Mouse (Mus musculus) stomach, embryonic 15.5 days (tissue): ENCODE data around the gene Nccrp1. TPM values are rescaled to one million over a fixed set of nuclear protein-coding genes. Genes with fewer than 3 reads are reported as not detected.

Experiments used
- ATAC-seq: fragments of 200-750 bp; cut with Nextera tagmentation; 2 replicates; pipeline ENCODE4 v1.8.0; 2017; ENCODE audit warnings: low read depth, moderate number of reproducible peaks, moderate TSS enrichment; ENCODE audit not compliant: insufficient read depth, low FRiP score
- H3K27ac ChIP-seq: fragments of 300-500 bp; sonication (generic); 2 replicates; pipeline ENCODE4 v1.5.1; 2015; ENCODE audit warnings: mild to moderate bottlenecking, inconsistent platforms
- H3K27me3 ChIP-seq: fragments of 300-500 bp; sonication (generic); replicated peaks from 2 replicates; pipeline ENCODE4 v1.6.1; 2015; ENCODE audit warnings: inconsistent platforms
- H3K36me3 ChIP-seq: fragments of 300-500 bp; sonication (generic); 2 replicates; pipeline ENCODE4 v1.6.1; 2015; ENCODE audit warnings: inconsistent platforms
- H3K4me1 ChIP-seq: fragments of 300-500 bp; sonication (generic); 2 replicates; pipeline ENCODE4 v1.6.1; 2015; ENCODE audit warnings: inconsistent platforms
- H3K4me2 ChIP-seq: fragments of 300-500 bp; sonication (generic); 2 replicates; pipeline ENCODE4 v1.6.1; 2015; ENCODE audit warnings: mild to moderate bottlenecking, inconsistent platforms
- H3K4me3 ChIP-seq: fragments of 300-500 bp; sonication (generic); replicated peaks from 2 replicates; pipeline ENCODE4 v1.5.1; 2015; ENCODE audit warnings: inconsistent platforms
- H3K9ac ChIP-seq: fragments of 300-500 bp; sonication (generic); 2 replicates; pipeline ENCODE4 v1.6.1; 2015; ENCODE audit warnings: inconsistent platforms
- H3K9me3 ChIP-seq: fragments of 300-500 bp; sonication (generic); 2 replicates; pipeline ENCODE4 v1.6.1; 2016; ENCODE audit warnings: inconsistent platforms
- WGBS: fragments of 180-500 bp; shearing (Covaris S2); methylation state at CpG from one replicate; pipeline ENCODE4 v1.1.7; 2015; 5-methylcytosine and 5-hydroxymethylcytosine counted together
- polyA plus RNA-seq: library from polyadenylated mRNA; unstranded; fragments of >200 nt; fragmentation: Nextera tagmentation; extraction: Ambion mirVana; gene quantifications from 2 replicates; pipeline ENCODE4 v1.2.1, GENCODE M21; 2015

Nccrp1 gene
- 2.4 and 6.1 TPM in 2 replicates for polyA plus RNA-seq

- no peak for ATAC-seq
- Histone ChIP-seq H3K36me3 (no peaks in the 10 kb centered on the region), H3K4me3 (peak within 1 kb of the TSS; percentile 24), H3K9ac (peak within 1 kb of the TSS; percentile 8; the same call in 1 of the 2 replicates), H3K4me2 (peak within 1 kb of the TSS; percentile 44), H3K9me3 (no peaks in the 10 kb centered on the region), H3K27me3 (peaks cover 27% of the 10 kb centered on the region), H3K27ac (no peak within 1 kb of the TSS), H3K4me1 (peaks cover 17% of the 10 kb centered on the region)
- 6% methylated on average over 5 of the region's 5 CpGs for WGBS
Measured at GRCm38 (mm10) chr7:28547154-28547553, at the start of gene Nccrp1. Gene Nccrp1, minus strand, starts transcription at chr7:28547254.

- 75% methylated on average over 8 of the region's 8 CpGs for WGBS
- peak overlapping the region; percentile 90 for H3K27ac ChIP-seq
- no peaks in the 10 kb centered on the region for H3K36me3 ChIP-seq
- H3K9me3 ChIP-seq, result no peaks in the 10 kb centered on the region
- no peak for ATAC-seq
- no peaks in the 10 kb centered on the region for H3K27me3 ChIP-seq
- H3K4me2 ChIP-seq, result peak overlapping the region; percentile 71
- H3K4me1 ChIP-seq, result peaks cover 59% of the 10 kb centered on the region
- H3K9ac ChIP-seq, result no peak overlapping the region
- peak overlapping the region; percentile 68 for H3K4me3 ChIP-seq
Measured at GRCm38 (mm10) chr7:28595751-28596435, 48.8 kb upstream of the Nccrp1 start.

GRCm38 (mm10) chr7:28593206-28594111 is 46.4 kb upstream of the Nccrp1 start:
- H3K27me3 ChIP-seq, result no peaks in the 10 kb centered on the region
- H3K4me1 ChIP-seq, result peaks cover 61% of the 10 kb centered on the region
- H3K4me3 ChIP-seq, result no peak overlapping the region
- no peak overlapping the region for H3K9ac ChIP-seq
- WGBS, result 39% methylated on average over 14 of the region's 14 CpGs
- H3K27ac ChIP-seq, result 0 out of 2 replicates have a peak overlapping the region, but pooled peaks have one; percentile 17
- no peak for ATAC-seq
- H3K4me2 ChIP-seq, result no peak overlapping the region
- no peaks in the 10 kb centered on the region for H3K9me3 ChIP-seq
- no peaks in the 10 kb centered on the region for H3K36me3 ChIP-seq

DNA sequence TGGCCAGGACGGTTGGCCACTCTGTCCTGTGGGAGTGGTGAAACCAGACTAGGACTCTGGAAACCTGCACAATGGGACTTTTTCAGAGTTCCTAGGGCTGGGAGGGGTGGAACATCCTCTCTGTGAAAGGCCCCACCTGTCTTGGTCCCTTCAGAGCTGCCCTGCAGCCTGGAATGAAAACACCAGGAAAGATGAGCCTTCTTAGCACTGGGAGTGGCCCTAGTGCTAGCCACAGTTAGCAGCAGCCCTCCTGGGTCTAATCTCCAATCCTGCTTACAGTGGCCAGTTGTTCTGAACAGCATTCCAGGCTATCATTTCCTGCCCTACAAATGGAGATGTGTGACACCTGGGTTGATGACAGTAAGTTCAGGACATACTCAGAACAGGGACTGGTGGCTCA is 44.8 kb upstream of the Nccrp1 start:
- Histone ChIP-seq H3K4me3 (no peak overlapping the region), H3K27ac (no peak overlapping the region), H3K9me3 (no peaks in the 10 kb centered on the region), H3K4me1 (peaks cover 76% of the 10 kb centered on the region), H3K36me3 (no peaks in the 10 kb centered on the region), H3K27me3 (no peaks in the 10 kb centered on the region), H3K9ac (no peak overlapping the region), H3K4me2 (no peak overlapping the region)
- WGBS, result 71% methylated on average over 1 of the region's 1 CpGs
- ATAC-seq, result no peak

- Histone ChIP-seq H3K9ac (no peak overlapping the region), H3K4me2 (no peak overlapping the region), H3K4me3 (no peak overlapping the region), H3K27me3 (no peaks in the 10 kb centered on the region), H3K27ac (0 out of 2 replicates have a peak overlapping the region, but pooled peaks have one; percentile 16), H3K4me1 (peaks cover 67% of the 10 kb centered on the region), H3K36me3 (no peaks in the 10 kb centered on the region), H3K9me3 (no peaks in the 10 kb centered on the region)
- no peak for ATAC-seq
Measured at GRCm38 (mm10) chr7:28587644-28588043, 40.6 kb upstream of the Nccrp1 start.

GRCm38 (mm10) chr7:28586663-28587411 is 39.8 kb upstream of the Nccrp1 start:
- no peaks in the 10 kb centered on the region for H3K36me3 ChIP-seq
- no peak overlapping the region for H3K9ac ChIP-seq
- 64% methylated on average over 6 of the region's 6 CpGs for WGBS
- ATAC-seq, result no peak
- no peaks in the 10 kb centered on the region for H3K9me3 ChIP-seq
- H3K27ac ChIP-seq, result no peak overlapping the region
- no peaks in the 10 kb centered on the region for H3K27me3 ChIP-seq
- H3K4me3 ChIP-seq, result no peak overlapping the region
- peaks cover 63% of the 10 kb centered on the region for H3K4me1 ChIP-seq
- no peak overlapping the region for H3K4me2 ChIP-seq

DNA sequence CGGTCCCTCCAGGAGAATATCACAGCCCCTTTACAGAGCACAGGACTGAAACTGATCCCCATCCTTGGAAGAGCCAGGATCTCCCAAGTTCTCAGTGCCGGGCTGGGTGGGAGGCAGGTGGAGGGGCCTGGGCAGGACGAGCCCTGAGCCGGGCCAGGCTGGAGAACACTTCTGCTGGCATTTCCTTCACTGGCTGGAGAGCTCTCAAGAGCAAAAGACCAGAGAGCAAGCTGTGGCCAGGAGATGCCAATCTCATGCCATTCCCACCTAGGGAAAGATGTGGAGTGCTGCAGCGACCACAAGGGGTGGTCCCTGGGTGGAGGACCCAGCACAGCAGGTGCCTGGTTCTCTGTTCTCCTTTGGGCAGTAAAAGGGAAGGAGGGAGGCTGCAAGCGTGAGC is 37.9 kb upstream of the Nccrp1 start:
- no peak overlapping the region for H3K4me3 ChIP-seq
- peaks cover 61% of the 10 kb centered on the region for H3K4me1 ChIP-seq
- no peaks in the 10 kb centered on the region for H3K27me3 ChIP-seq
- ATAC-seq, result no peak
- no peak overlapping the region for H3K9ac ChIP-seq
- H3K36me3 ChIP-seq, result no peaks in the 10 kb centered on the region
- no peak overlapping the region for H3K4me2 ChIP-seq
- H3K27ac ChIP-seq, result peak overlapping the region; percentile 80; the same call in 1 of the 2 replicates
- no peaks in the 10 kb centered on the region for H3K9me3 ChIP-seq
- 71% methylated on average over 6 of the region's 6 CpGs for WGBS

DNA sequence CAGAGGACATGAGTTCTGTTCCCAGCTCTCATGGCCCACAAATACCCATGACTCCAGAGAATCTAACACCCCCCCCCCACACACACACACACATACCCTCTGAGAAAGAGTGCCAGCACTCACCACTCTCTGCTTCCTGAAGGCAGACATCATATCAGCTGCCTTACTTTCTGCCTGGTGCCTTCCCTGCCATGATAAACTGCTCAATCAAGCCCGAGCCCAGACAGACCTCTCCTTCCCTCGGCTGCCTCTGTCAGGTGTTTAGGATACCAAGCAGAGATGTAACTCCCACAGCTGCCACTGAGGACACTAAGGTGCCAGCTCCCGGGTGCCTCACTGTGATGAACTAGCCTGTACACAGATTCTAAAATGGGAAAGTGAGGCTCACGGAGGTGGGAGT is 37.4 kb upstream of the Nccrp1 start:
- no peak for ATAC-seq
- WGBS, result 52% methylated on average over 4 of the region's 4 CpGs
- Histone ChIP-seq H3K27me3 (no peaks in the 10 kb centered on the region), H3K36me3 (no peaks in the 10 kb centered on the region), H3K9me3 (no peaks in the 10 kb centered on the region), H3K27ac (peak overlapping the region; percentile 80), H3K9ac (no peak overlapping the region), H3K4me2 (0 out of 2 replicates have a peak overlapping the region, but pooled peaks have one; percentile 29), H3K4me1 (peaks cover 64% of the 10 kb centered on the region), H3K4me3 (no peak overlapping the region)

GRCm38 (mm10) chr7:28583570-28584344 is 36.7 kb upstream of the Nccrp1 start:
- Histone ChIP-seq H3K9me3 (no peaks in the 10 kb centered on the region), H3K27me3 (no peaks in the 10 kb centered on the region), H3K4me3 (no peak overlapping the region), H3K4me1 (peaks cover 71% of the 10 kb centered on the region), H3K9ac (no peak overlapping the region), H3K36me3 (no peaks in the 10 kb centered on the region), H3K27ac (peak overlapping the region; percentile 80), H3K4me2 (peak overlapping the region; percentile 29)
- WGBS, result 65% methylated on average over 8 of the region's 8 CpGs
- ATAC-seq, result 0 out of 2 replicates have a peak, but pooled peaks have one; percentile 51

GRCm38 (mm10) chr7:28582841-28583240 is 35.8 kb upstream of the Nccrp1 start:
- H3K9ac ChIP-seq, result no peak overlapping the region
- H3K9me3 ChIP-seq, result no peaks in the 10 kb centered on the region
- no peak for ATAC-seq
- H3K27me3 ChIP-seq, result no peaks in the 10 kb centered on the region
- peaks cover 72% of the 10 kb centered on the region for H3K4me1 ChIP-seq
- H3K27ac ChIP-seq, result peak overlapping the region; percentile 80
- peak overlapping the region; percentile 5; the same call in 1 of the 2 replicates for H3K4me2 ChIP-seq
- WGBS, result 60% methylated on average over 11 of the region's 11 CpGs
- no peak overlapping the region for H3K4me3 ChIP-seq
- no peaks in the 10 kb centered on the region for H3K36me3 ChIP-seq

GRCm38 (mm10) chr7:28581721-28582120 is 34.7 kb upstream of the Nccrp1 start:
- no peaks in the 10 kb centered on the region for H3K36me3 ChIP-seq
- peaks cover 71% of the 10 kb centered on the region for H3K4me1 ChIP-seq
- H3K9ac ChIP-seq, result no peak overlapping the region
- no peak overlapping the region for H3K4me3 ChIP-seq
- 69% methylated on average over 4 of the region's 4 CpGs for WGBS
- H3K27ac ChIP-seq, result peak overlapping the region; percentile 80
- no peak overlapping the region for H3K4me2 ChIP-seq
- H3K27me3 ChIP-seq, result no peaks in the 10 kb centered on the region
- H3K9me3 ChIP-seq, result no peaks in the 10 kb centered on the region
- peak; percentile 68 for ATAC-seq
